Mouse (Mus musculus): ENCODE measurements at regions not wholly inside any gene's neighbourhood (a gene's known extent, or its start where the extent isn't known, plus 50 kb on each side); places are given as distances from the start of the nearest gene placed in this dataset.

GRCm38 (mm10) chr5:85706084-85706483 lies 359.3 kb downstream of the Cenpc1 start:
- DNase-seq, result no peak

DNA sequence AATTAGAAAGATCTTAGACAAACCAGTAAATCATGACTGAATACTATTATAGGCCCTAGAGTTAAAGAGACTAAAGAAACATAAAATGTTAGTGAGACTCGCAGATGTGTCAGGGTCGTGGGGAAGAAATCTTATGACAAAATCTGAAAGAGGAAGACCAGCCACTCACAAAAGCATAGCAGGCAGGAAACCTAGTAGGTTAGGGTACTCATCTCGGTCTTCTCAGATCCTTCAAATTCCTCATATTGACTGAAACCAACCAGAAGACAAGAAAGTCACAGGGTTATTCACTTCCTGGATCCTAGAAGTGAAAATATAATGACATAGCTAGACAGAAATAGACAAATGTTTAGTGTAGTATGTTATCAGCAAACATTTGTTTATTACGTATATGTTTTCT lies 387.5 kb downstream of the Cenpc1 start:
- DNase-seq, result no peak

DNA sequence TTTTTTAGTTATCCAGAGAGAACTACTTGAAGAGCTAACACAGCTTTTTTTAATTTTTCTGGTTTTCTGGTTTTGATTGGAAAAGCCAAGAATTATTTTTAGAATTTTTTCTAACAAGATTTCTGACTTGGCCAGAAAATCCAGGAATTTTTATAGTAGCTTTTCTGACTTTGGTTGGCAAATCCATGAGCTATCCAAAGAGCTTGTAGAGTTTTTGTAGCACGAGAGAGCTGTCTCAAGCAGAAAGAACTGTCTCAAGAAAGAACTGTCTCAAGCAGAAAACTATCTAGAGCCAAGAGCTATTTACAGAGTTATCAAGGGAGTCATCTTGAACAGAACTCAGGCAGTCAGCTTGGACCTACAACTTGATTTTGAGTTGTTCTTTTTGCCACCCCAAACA lies 394.3 kb downstream of the Cenpc1 start:
- no peak for DNase-seq

DNA sequence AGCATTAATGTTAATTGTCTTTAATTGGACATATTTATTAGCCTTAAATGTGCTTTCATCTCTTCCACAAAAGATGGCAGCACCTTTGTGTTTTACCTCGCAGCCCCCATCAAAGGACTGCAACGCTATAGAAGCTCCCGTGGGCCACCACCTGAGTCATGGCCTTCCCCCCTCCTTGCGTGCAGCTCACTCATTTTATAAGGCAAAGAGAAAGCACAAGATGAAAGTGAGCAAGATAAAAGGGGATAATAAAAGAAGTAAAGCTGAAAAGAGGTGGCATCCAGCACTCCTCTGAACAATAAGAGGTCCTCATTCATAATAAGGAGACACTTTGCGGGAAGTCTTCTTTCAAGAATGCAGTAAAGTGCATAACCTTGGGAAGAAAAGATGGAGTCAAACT lies 403.9 kb downstream of the Cenpc1 start:
- no peak for DNase-seq

GRCm38 (mm10) chr5:85621078-85621477 lies 444.3 kb downstream of the Cenpc1 start:
- no peak for DNase-seq

DNA sequence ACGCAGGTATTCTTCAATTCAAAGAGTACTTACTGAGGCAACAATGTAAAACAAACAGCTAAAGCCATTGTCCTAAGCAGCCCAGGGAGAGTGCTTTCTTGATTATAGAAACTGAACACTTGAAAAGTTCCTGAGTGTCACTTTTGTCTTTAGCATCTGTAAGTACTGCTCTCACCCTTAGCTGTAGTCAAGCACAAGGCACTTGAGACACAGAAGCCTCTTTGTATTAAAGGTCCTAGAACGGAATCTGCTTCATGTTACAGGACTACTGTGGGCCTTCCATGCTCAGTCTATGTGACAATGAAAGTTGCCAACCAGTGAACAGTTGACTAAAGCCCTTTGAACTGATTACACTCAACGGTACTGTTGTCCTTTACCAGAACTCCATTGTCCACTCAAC lies 450.6 kb downstream of the Cenpc1 start:
- DNase-seq, result no peak

GRCm38 (mm10) chr5:85612606-85613005 lies 452.8 kb downstream of the Cenpc1 start:
- DNase-seq, result no peak

GRCm38 (mm10) chr5:85609104-85609503 lies 456.3 kb downstream of the Cenpc1 start:
- no peak for DNase-seq

DNA sequence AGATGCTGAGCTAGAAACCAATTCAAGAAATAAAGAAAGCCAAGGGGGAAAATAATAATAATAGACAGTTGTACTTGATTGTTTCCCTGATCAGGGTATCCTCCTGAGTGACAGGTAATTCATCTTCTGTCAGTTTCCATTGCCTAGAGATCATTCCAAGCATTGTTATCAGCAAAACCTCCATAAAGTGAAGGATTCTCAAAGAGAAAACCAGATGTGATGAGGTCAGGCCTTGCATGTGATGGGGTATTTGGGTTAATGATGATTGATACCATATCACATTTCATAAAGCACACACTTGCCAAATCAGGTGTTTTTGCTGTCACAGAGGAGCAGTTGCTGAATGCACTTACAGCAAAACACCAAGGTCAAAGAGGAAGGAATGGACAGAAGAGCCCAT lies 467.2 kb downstream of the Cenpc1 start:
- DNase-seq, result no peak

DNA sequence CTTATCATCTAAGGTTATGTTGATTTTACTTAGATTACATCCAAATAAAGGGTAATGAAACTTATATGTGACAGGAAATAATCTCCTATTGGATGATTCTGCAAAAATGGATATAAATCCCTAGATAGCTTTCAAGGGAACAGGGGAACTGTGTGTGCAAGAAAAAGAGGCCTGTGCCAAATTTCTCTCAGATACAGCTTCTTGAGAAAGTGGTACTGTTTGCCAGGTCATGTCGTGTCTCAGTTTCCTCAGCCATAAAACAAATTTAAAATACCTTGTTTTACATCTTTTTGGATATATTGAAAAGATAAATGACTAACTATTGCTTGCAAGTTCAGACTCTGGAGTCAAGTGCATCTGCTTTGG lies 470.3 kb downstream of the Cenpc1 start:
- no peak for DNase-seq

- DNase-seq, result no peak
These were observed 470.8 kb downstream of the Cenpc1 start for GRCm38 (mm10) chr5:85594413-85595081.

GRCm38 (mm10) chr5:85592236-85592635 lies 473.1 kb downstream of the Cenpc1 start:
- DNase-seq, result no peak

DNA sequence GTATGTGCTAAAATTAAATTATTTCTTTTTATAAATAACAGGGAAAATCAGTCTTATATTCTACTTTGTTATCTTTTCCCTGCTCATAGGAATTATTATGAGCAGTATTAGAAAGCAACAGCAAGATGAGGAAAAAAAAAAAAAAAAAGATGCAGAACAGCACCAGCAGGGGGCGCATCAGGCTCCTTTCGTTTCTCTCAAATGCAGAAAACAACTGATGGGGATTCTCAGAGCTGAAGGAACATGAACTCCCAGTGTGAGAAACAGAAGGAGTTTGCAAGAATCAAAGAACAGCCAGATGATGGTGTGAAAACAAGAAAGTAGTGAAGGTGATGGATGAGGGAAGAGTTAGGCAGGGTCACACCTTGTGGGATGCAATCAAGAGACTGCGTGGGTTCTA lies 478.7 kb downstream of the Cenpc1 start:
- DNase-seq, result no peak

DNA sequence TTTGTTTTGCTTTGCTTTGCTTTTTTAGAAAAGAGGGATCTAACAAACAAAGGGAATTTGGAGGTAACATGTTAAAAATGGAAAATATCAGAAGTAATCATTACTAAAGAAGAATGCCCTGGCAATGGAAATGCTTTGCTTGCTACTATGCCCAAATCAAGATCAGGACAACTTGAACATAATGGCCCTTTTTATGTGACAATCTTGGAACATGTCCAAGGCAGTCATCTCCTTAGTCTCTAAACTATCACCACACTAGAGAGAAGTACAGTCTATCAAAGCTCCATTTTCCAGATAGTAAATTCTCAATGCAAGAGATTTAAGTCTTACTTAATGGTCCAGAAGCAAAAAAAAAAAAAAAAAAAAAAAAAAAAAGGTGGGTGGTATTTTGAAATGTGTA lies 492.9 kb downstream of the Cenpc1 start:
- no peak for DNase-seq

DNA sequence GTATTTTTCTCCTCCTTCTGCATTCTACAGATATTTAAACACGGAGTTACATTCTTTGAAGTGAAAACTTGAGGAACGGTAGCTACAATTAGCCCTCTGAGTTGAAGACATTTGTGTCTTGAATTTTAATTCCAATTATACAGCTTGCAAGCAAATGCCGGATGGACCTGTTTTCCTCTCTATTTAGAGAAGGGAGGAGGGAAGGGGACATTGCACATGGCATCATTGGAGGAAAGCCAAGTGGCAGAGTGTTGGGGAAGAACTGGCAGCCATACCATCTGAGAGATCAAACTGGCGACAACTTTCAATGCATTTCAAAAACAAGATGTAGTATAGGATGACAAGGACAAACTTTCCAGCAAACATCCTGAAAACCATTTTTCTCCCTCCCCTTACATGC lies 493.4 kb downstream of the Cenpc1 start:
- no peak for DNase-seq

- no peak for DNase-seq
These were observed 494.0 kb downstream of the Cenpc1 start for GRCm38 (mm10) chr5:85571381-85571780.

DNA sequence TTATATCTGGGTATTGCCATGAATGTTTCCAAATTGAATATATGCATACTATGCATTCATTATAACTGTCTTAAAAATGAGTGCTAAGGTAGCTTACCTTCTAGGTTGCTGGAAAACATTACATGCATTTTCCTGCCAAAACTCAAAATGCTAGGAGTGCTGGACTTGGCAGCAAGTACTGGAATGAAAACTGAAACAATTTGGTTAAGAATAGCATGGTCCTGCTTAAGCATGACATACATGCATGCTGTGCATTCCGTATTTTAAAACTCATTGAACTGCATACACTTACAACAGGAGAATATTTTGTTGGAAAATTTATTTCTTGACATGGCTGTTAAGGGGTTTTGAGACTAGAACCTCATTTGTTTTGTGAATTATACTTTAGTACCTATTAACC lies 529.1 kb downstream of the Cenpc1 start:
- no peak for DNase-seq

DNA sequence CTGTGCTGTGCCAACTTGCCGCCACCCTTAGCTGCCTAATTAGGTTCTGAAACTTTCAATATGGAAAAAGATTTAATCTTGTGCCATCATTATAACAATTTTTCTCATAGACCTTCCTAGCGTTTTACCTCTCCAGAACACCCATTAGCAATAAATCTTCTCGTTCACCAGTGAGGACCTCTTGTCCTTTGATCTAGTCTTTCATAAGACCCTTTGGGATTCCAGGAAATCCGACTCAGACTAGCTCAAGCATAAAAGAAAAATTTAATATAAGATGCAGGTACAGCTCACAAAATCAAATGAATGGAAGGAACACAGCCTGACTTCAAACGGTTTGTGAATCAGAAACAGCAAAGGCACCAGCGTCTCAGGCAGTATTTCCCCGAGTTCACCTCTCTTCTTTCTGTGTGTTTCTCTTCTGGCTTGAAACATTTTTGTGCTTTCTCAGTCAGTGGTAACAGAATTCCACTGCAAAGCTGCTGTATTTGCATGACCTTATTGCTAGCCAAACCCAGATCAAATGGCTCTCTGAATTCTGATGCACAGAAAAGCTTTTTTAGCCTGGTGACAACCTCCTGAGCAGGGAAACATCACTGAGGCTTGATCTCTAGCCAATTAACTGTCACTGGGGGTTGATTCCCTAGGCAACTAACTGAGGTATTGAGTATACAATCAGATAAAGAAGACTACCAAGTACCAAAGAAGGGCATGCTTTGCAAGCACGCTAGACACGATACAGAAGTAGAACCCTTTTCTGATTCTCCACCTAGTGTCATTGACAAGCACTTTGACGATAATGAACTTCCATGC lies 539.8 kb downstream of the Cenpc1 start:
- no peak for DNase-seq

- DNase-seq, result no peak
These were observed 560.1 kb downstream of the Cenpc1 start for GRCm38 (mm10) chr5:85505244-85505643.

GRCm38 (mm10) chr5:85497261-85497660 lies 568.1 kb downstream of the Cenpc1 start:
- no peak for DNase-seq

GRCm38 (mm10) chr5:85485733-85486322 lies 579.6 kb downstream of the Cenpc1 start:
- DNase-seq, result no peak

DNA sequence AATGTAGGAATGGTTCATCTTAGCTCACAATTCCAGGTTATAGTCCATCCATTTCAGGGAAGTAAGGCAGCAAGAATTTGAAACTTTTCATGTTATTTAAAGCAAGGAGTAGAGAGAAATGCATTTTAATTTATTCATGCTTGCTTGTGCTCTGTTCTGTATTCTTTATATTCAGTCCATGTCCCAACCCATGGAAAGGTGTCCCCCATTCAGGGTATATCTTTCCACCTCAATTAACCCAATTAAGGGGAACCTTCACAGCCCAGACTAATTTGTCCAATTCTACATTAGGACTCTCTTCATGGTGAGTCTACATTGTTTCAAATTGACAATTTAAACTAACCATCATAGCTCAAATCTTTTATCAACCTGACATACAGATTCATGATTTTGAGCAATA lies 580.2 kb downstream of the Cenpc1 start:
- no peak for DNase-seq

GRCm38 (mm10) chr5:85467811-85468210 lies 597.6 kb downstream of the Cenpc1 start:
- DNase-seq, result no peak

DNA sequence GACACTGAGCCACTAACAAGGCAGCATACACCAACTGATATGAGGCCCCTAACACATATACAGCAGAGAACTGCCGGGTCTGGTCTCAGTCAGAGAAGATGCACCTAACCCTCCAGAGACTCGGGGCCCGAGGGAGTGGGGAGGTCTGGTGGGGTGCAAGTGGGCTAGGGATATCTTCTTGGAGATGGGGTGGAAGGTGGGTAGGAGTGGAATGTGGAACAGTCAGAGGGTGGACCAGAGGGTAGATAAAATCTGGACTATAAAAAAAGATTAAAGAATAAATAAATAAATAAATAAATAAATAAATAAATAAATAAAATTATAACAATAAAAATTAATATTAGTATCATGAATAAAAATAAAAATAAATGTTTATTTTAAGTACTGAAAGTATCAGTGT lies 598.2 kb downstream of the Cenpc1 start:
- no peak for DNase-seq
